Mouse (Mus musculus) brain, embryonic 14.5 days (tissue): ENCODE measurements around the gene Os9.

Experiments used
- CTCF ChIP-seq: fragments of 200-500 bp; IDR thresholded peaks from 2 replicates; pipeline ENCODE4 v1.5.1; 2012; ENCODE audit warnings: inconsistent platforms, mild to moderate bottlenecking, moderate library complexity, borderline replicate concordance; ENCODE audit not compliant: insufficient read depth, insufficient read length; ENCODE audit errors: extremely low read depth
- POLR2A ChIP-seq: fragments of 200-500 bp; IDR thresholded peaks from 2 replicates; pipeline ENCODE4 v1.6.1; 2012; ENCODE audit warnings: mild to moderate bottlenecking, inconsistent platforms, borderline replicate concordance; ENCODE audit not compliant: poor library complexity, insufficient read depth, insufficient read length, severe bottlenecking; ENCODE audit errors: extremely low read depth

DNA sequence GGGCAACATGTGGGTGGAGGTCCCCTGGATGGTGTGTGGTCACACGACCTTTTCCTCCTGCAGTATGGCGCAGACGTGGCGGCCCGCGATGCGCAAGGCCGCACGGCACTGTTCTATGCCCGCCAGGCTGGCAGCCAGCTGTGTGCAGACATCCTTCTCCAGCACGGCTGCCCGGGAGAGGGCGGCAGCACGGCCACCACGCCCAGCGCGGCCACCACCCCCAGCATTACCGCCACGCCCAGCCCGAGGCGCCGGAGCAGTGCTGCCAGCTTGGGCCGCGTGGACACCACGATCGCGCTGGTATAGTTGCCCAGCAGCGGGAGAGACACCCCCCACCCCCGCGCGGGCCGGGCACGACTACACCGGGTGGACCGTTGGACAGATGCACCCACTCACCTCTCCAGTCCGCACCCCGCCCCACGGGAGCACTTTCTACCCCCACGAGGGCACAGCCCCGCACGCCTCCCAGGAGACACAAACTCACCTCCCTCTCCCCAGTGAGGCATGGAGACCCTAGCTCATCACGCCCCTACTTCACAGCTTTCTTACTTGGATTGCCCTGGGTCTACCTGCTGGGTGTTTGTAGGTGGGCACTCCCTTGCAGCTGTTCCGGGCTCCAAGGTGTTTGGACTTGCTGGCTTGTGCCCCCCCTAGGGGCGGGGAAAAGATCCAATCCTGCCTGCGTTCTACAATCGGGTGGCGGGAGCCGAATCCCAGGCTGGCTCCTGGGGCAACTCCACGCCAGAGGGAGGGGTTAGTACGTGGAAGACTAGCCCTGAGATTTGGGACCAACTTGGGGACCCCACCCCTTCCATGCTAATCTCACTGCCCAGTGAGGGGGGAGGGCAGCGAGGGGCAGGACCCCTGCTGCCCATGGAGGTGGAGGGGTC is 29.2 kb downstream of the Os9 start:
- TF ChIP-seq CTCF (0 out of 2 replicates have a peak, but pooled peaks have one; percentile 4), POLR2A (no peak)
